Comparison of ENCODE assay signal across 18 mouse cellular contexts in the genomic region with DNA sequence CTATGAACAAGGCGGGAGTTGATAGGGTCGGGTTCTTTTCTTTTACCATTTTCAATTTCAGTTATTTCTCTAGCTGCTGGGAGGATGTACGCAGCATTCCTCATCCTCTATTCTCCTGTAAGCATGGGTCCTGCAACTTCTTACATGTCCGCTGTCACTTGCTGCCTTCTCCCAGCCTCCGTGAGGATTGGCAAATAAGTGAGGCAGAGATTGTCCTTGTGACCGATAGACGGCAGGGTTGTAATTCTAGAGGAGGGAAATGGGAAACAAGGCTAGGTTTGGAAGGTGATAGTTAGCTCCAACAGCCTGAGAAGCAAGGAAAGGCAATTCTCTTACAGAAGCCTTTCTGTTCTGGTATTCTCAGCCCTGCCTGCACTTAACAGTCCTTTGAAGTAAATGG.
"Had no signal": no experiment of that assay in that cellular context is flagged by ENCODE, and none has a peak within 500 bp of the region (broad histone marks: within the 10 kb centered on the region; RNA-seq: fewer than 3 reads in every experiment).

No protein-coding gene starts in this region.

- H3K9me3 ChIP-seq: liver, embryonic 13.5 days; lung, embryonic 15.5 days; midbrain, embryonic 12.5 days; midbrain, embryonic 15.5 days; neural tube, embryonic 12.5 days; neural tube, embryonic 15.5 days had no signal

- H3K36me3 ChIP-seq: liver, embryonic 13.5 days; lung, embryonic 15.5 days; midbrain, embryonic 12.5 days; midbrain, embryonic 15.5 days; neural tube, embryonic 12.5 days; neural tube, embryonic 15.5 days had no signal

- ATAC-seq: intestine, postnatal 0 days had no signal

- H3K27me3 ChIP-seq: liver, embryonic 13.5 days; lung, embryonic 15.5 days; midbrain, embryonic 12.5 days; midbrain, embryonic 15.5 days; neural tube, embryonic 12.5 days; neural tube, embryonic 15.5 days had no signal

- H3K9ac ChIP-seq: liver, embryonic 13.5 days; lung, embryonic 15.5 days; midbrain, embryonic 12.5 days; midbrain, embryonic 15.5 days; neural tube, embryonic 12.5 days; neural tube, embryonic 15.5 days had no signal

- H3K4me1 ChIP-seq: liver, embryonic 13.5 days; lung, embryonic 15.5 days; midbrain, embryonic 12.5 days; midbrain, embryonic 15.5 days; neural tube, embryonic 12.5 days; neural tube, embryonic 15.5 days had no signal

- DNase-seq: kidney, adult 8-10 months; kidney, postnatal 10 days; kidney, postnatal 36 days; layer of hippocampus, postnatal 36 days; liver, embryonic 13.5 days; lung, postnatal 14 days; right cerebral cortex, adult 18-20 months; right cerebral cortex, postnatal 14 days; right cerebral cortex, postnatal 4 days; thymus, postnatal 25 days had no signal

- H3K27ac ChIP-seq: left cerebral cortex, adult 2 months; liver, embryonic 13.5 days; lung, embryonic 15.5 days; macrophage; midbrain, embryonic 12.5 days; midbrain, embryonic 15.5 days; neural tube, embryonic 12.5 days; neural tube, embryonic 15.5 days had no signal

- H3K4me3 ChIP-seq: left cerebral cortex, adult 2 months; liver, embryonic 13.5 days; lung, embryonic 15.5 days; midbrain, embryonic 12.5 days; midbrain, embryonic 15.5 days; neural tube, embryonic 12.5 days; neural tube, embryonic 15.5 days had no signal

- H3K4me2 ChIP-seq: liver, embryonic 13.5 days; lung, embryonic 15.5 days; midbrain, embryonic 12.5 days; midbrain, embryonic 15.5 days; neural tube, embryonic 12.5 days; neural tube, embryonic 15.5 days had no signal
